Comparison of ENCODE assay signal across 17 mouse cellular contexts in the genomic region with DNA sequence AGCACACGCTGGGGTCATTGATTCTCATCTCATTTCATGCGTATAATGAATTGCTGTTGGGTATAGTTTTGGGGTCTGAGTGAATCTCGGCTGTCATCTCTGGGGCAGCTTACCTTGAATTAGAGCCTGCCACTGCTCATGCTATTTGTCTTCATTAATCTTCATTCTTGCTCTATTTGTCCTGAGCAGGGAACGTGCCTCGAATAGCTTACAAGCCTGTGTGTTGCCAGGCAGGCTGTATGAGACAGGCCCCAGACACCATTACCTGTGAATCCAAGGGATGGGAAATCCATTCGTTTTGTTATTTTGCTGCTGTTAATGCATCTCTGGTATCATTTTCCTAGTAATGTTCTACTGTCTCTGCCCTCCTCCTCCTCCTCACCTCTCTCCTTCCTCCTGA.
"Had no signal": no experiment of that assay in that cellular context is flagged by ENCODE, and none has a peak within 500 bp of the region (broad histone marks: within the 10 kb centered on the region; RNA-seq: fewer than 3 reads in every experiment).

No protein-coding gene starts in this region.

- H3K4me1 ChIP-seq: midbrain, embryonic 12.5 days; neural tube, embryonic 13.5 days; stomach, embryonic 15.5 days had no signal

- H3K9ac ChIP-seq: liver, embryonic 14.5 days; liver, postnatal 0 days; lung, embryonic 14.5 days; midbrain, embryonic 12.5 days; neural tube, embryonic 13.5 days; stomach, embryonic 15.5 days had no signal

- H3K4me2 ChIP-seq: lung, embryonic 14.5 days; midbrain, embryonic 12.5 days; neural tube, embryonic 13.5 days; stomach, embryonic 15.5 days had no signal

- ATAC-seq: liver, postnatal 0 days; lung, postnatal 0 days had no signal

- H3K27ac ChIP-seq: kidney, postnatal 0 days; layer of hippocampus, adult 2 months; liver, embryonic 14.5 days; macrophage; midbrain, embryonic 12.5 days; neural tube, embryonic 13.5 days; stomach, embryonic 15.5 days had no signal

- DNase-seq: kidney, adult 2 months; kidney, postnatal 25 days; layer of hippocampus, adult 9-11 months; liver, postnatal 0 days; lung, embryonic 14.5 days; right cerebral cortex, postnatal 25 days; spleen, adult 18-20 months; thymus, postnatal 25 days had no signal

- H3K36me3 ChIP-seq: midbrain, embryonic 12.5 days; neural tube, embryonic 13.5 days; stomach, embryonic 15.5 days had no signal

- H3K9me3 ChIP-seq: midbrain, embryonic 12.5 days; neural tube, embryonic 13.5 days; stomach, embryonic 15.5 days had no signal

- H3K4me3 ChIP-seq: layer of hippocampus, adult 2 months; midbrain, embryonic 12.5 days; myocyte; neural tube, embryonic 13.5 days; stomach, embryonic 15.5 days had no signal

- H3K27me3 ChIP-seq: neural tube, embryonic 13.5 days; stomach, embryonic 15.5 days had no signal
